In the genomic region with DNA sequence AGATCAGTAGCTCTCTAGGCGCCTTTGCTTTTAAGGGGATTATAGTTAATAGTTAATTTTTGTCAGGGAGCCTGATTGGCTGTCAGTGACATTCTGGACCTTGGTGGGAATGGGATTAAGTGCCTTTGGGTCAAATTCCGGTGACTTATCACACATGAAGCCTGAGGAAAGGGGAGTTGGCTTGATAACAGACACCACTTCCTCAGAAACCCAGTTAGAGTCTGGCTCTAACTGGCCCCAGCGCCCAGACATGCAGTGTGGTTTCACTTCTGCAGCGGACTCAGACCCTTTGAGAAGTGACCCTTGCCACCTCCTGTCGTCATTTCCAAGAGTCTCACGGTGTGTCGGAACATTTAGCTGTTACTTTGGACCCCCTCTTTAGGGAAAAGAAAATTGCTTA, we compare ENCODE assay signal across 1 mouse cellular context.
TF ChIP-seq lines count a peak whose summit lies in the region.

No protein-coding gene starts in this region.

TF ChIP-seq in MEL, 35 proteins besides CTCF, POLR2A, EP300 and RAD21 (continued from another document):
- TF ChIP-seq E2F4 (IDR thresholded peaks at IDR 0.05; ENCODE audit: borderline replicate concordance, low read depth, low read length) = peak; percentile 29; the same call in 1 of the 2 replicates
